Mouse (Mus musculus) ES-E14 (cell line): ENCODE measurements around the gene Fsd1.

Experiments used
- CHD2 ChIP-seq: IDR thresholded peaks from 2 replicates; pipeline ENCODE4 v1.6.1; 2014; ENCODE audit warnings: mild to moderate bottlenecking, low read depth, low read length, inconsistent platforms
- HCFC1 ChIP-seq: IDR thresholded peaks from 2 replicates; pipeline ENCODE4 v1.6.1; 2012; ENCODE audit warnings: low read length, inconsistent platforms, borderline replicate concordance; ENCODE audit not compliant: insufficient read depth
- ZNF384 ChIP-seq: IDR thresholded peaks from 2 replicates; pipeline ENCODE4 v1.6.1; 2012; ENCODE audit warnings: low read depth, low read length, inconsistent platforms

- TF ChIP-seq CHD2 (no peak), HCFC1 (no peak), ZNF384 (no peak)
Observed at GRCm38 (mm10) chr17:55960791-55961190, 25.5 kb upstream of the Fsd1 start.
